Mouse (Mus musculus) embryonic facial prominence, embryonic 14.5 days (tissue): ENCODE measurements around the gene Ang. TPM values are rescaled to one million over a fixed set of nuclear protein-coding genes. Genes with fewer than 3 reads are reported as not detected.
"Not testable (repeated sequence)": the region's sequence is repeated elsewhere in the genome, so short reads cannot be mapped to it uniquely, and the experiment has no call there.

ENCODE experiments used
- ATAC-seq: fragments of 200-750 bp; cut with Nextera tagmentation; 2 replicates; pipeline ENCODE4 v1.8.0; 2017; ENCODE audit warnings: low read depth, moderate number of reproducible peaks, moderate TSS enrichment
- DNase-seq: peaks from one replicate; pipeline ENCODE4 v3.0.0-alpha.2; 2015; ENCODE audit warnings: low spot score
- H3K27ac ChIP-seq: fragments of 300-500 bp; sonication (generic); replicated peaks from 2 replicates; pipeline ENCODE4 v1.5.1; 2014; ENCODE audit warnings: low read depth, mild to moderate bottlenecking, low read length, moderate library complexity
- H3K27me3 ChIP-seq: fragments of 300-500 bp; sonication (generic); replicated peaks from 2 replicates; pipeline ENCODE4 v1.6.1; 2014; ENCODE audit warnings: low read length; ENCODE audit not compliant: control insufficient read depth, insufficient read depth
- H3K36me3 ChIP-seq: fragments of 300-500 bp; sonication (generic); 2 replicates; pipeline ENCODE4 v1.6.1; 2014; ENCODE audit warnings: low read length, mixed read lengths; ENCODE audit not compliant: control insufficient read depth, insufficient read depth
- H3K4me1 ChIP-seq: fragments of 300-500 bp; sonication (generic); 2 replicates; pipeline ENCODE4 v1.6.1; 2014; ENCODE audit warnings: antibody characterized with exemption, low read length; ENCODE audit not compliant: control insufficient read depth, insufficient read depth
- H3K4me2 ChIP-seq: fragments of 300-500 bp; sonication (generic); 2 replicates; pipeline ENCODE4 v1.6.1; 2014; ENCODE audit warnings: low read depth, mild to moderate bottlenecking, low read length, moderate library complexity, mixed read lengths
- H3K4me3 ChIP-seq: fragments of 300-500 bp; sonication (generic); 2 replicates; pipeline ENCODE4 v1.5.1; 2014; ENCODE audit warnings: low read depth, mild to moderate bottlenecking, low read length
- H3K9ac ChIP-seq: fragments of 300-500 bp; sonication (generic); 2 replicates; pipeline ENCODE4 v1.6.1; 2014; ENCODE audit warnings: low read depth, mild to moderate bottlenecking, low read length, moderate library complexity, mixed read lengths
- H3K9me3 ChIP-seq: fragments of 300-500 bp; sonication (generic); 2 replicates; pipeline ENCODE4 v1.6.1; 2016; ENCODE audit warnings: low read length; ENCODE audit not compliant: control insufficient read depth
- WGBS: fragments of 180-500 bp; shearing (Covaris S2); extraction: QIAGEN DNeasy Blood & Tissue Kit; methylation state at CpG from one replicate; pipeline ENCODE4 v1.1.7; 2014; 5-methylcytosine and 5-hydroxymethylcytosine counted together
- polyA plus RNA-seq: library from polyadenylated mRNA; unstranded; fragments of >200 nt; fragmentation: Nextera tagmentation; extraction: Ambion mirVana; gene quantifications from 2 replicates; pipeline ENCODE4 v1.2.1, GENCODE M21; 2014

The Ang gene
- polyA plus RNA-seq, 1 experiment from 2014 or later: 10.3 TPM

- H3K9me3 ChIP-seq: no peaks in the 10 kb centered on the region
- H3K27me3 ChIP-seq: no peaks in the 10 kb centered on the region
- no peak overlapping the region for H3K4me3 ChIP-seq
- no peak overlapping the region for H3K27ac ChIP-seq
- H3K4me2 ChIP-seq: no peak overlapping the region
- 23% methylated on average over 3 of the region's 3 CpGs for WGBS
- no peak overlapping the region for H3K9ac ChIP-seq
- ATAC-seq (no peak), DNase-seq (peak; percentile 40)
- peaks cover 3% of the 10 kb centered on the region; the same call in 1 of the 2 replicates for H3K4me1 ChIP-seq
- no peaks in the 10 kb centered on the region for H3K36me3 ChIP-seq
Observed at GRCm38 (mm10) chr14:51093496-51093895, 2.5 kb downstream of the Ang start.

DNA sequence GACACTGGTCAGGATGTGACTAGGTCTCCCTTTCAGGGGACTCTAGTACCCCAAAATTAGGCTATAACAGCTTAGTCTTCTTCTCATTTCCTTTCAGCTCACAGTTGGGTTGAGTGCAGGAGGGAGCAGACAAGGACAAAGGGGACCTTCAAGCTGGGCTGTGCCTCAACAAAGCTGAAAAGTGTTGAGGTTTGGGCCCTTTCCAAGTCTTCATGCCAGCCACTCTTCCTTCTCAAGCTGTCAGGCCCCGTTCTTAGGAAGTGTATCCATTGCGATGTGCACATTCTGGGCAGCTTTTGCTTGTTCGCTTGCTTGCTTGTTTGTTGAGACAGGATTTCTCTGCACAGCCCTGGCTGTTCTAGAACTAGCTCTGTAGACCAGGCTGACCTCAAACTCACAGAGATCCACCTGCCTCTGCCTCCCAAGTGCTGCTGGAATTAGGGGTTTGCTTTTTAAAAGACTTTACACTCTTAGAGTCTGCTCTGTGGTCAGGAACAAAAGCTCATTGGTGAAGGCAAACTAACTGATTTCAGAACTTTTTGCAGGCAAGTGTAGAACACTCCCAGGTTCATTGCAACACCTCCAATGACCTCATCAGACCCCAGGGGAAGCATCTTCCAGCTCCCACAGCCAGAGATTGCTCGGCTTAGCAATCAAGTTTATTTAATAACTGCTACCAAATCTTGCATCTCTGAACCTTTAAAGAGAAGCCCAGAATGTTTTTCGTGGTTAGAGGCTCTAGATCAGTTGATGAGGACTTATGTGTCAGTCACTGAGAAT lies 3.3 kb downstream of the Ang start:
- DNase-seq (no peak), ATAC-seq (no peak)
- H3K36me3 ChIP-seq: no peaks in the 10 kb centered on the region
- no peak overlapping the region for H3K4me2 ChIP-seq
- no peak overlapping the region for H3K4me3 ChIP-seq
- H3K9ac ChIP-seq: no peak overlapping the region
- H3K27me3 ChIP-seq: no peaks in the 10 kb centered on the region
- no peak overlapping the region for H3K27ac ChIP-seq
- WGBS: 75% methylated on average over 5 of the region's 5 CpGs
- no peaks in the 10 kb centered on the region for H3K9me3 ChIP-seq
- peaks cover 3% of the 10 kb centered on the region; the same call in 1 of the 2 replicates for H3K4me1 ChIP-seq

DNA sequence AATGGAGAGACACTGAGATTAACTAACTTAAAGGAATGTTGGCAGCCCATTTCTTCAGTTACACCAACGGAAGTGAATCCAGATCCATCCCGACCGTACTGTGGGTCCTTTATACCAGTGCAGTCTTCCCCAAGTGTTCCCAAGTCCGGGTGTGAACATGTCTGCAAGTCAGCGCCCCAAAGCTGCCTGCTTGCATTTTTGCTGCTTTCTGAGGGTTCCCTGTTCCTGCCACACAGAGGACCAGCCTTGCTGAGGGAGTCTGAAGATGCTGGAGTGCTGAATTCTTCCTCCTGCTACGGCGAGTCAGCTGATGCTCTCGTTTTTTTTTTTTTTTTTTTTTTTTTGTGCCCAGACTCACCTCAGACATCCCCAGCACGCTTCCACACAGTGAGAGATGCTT lies 4.0 kb downstream of the Ang start:
- no peak for ATAC-seq
- no peak overlapping the region for H3K9ac ChIP-seq

DNA sequence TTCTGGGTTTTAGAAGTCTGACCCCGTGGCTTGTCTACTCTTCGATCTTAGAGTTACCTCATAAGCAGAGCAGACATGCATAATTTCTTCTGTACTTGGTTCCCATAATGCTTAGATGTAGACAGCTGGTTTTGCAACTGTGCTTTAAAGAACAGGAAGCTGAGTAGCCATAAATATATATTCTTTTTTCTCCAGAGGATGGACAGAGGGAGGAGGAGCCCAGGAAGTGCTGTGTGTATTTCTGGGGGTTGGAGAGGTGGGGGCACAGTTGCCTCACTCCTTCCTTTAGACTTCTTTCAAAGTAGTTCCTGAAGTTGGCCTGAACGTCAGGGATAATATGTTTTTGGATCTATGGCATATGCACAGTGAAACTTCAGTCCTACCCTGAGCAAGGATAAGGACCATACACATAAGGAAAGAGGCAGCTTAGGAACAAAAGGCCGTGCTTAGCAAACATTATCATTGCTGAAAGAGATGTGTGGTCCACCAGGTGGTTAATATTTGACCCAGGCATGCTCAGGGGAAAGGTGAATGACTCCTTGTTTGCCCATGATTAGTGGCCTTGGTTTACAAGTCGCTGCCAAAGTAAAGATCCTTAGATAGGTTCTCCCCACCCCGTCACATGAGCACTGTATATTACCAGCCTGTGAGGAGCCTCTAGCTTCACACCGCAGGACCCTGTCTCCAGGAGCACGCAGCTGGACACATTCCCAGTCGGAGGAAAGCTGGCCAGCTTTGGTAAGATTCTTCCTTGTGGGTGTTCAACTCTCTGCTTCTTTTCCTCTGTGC lies 5.0 kb downstream of the Ang start:
- DNase-seq (no peak), ATAC-seq (no peak)
- peaks cover 3% of the 10 kb centered on the region; the same call in 1 of the 2 replicates for H3K4me1 ChIP-seq
- no peak overlapping the region for H3K4me2 ChIP-seq
- no peaks in the 10 kb centered on the region for H3K36me3 ChIP-seq
- WGBS: 61% methylated on average over 9 of the region's 9 CpGs
- no peak overlapping the region for H3K9ac ChIP-seq
- no peaks in the 10 kb centered on the region for H3K9me3 ChIP-seq
- no peak overlapping the region for H3K27ac ChIP-seq
- no peaks in the 10 kb centered on the region for H3K27me3 ChIP-seq
- no peak overlapping the region for H3K4me3 ChIP-seq

More for the DNA sequence above, 4.0 kb downstream of the Ang start:
- DNase-seq: no peak
- H3K27ac ChIP-seq: no peak overlapping the region
- H3K27me3 ChIP-seq: no peaks in the 10 kb centered on the region
- no peaks in the 10 kb centered on the region for H3K9me3 ChIP-seq
- peaks cover 3% of the 10 kb centered on the region; the same call in 1 of the 2 replicates for H3K4me1 ChIP-seq
- WGBS: 56% methylated on average over 9 of the region's 9 CpGs
- no peak overlapping the region for H3K4me3 ChIP-seq
- H3K4me2 ChIP-seq: no peak overlapping the region
- H3K36me3 ChIP-seq: no peaks in the 10 kb centered on the region

- H3K27ac ChIP-seq, H3K4me2 ChIP-seq, H3K36me3 ChIP-seq, H3K27me3 ChIP-seq, H3K4me1 ChIP-seq, H3K9me3 ChIP-seq, H3K9ac ChIP-seq, H3K4me3 ChIP-seq: not testable (repeated sequence)
- DNase-seq (peak; percentile 37), ATAC-seq (peak; percentile 64; the same call in 1 of the 2 replicates)
- WGBS: 69% methylated on average over 1 of the region's 1 CpGs
Observed at GRCm38 (mm10) chr14:51098300-51098699, 7.3 kb downstream of the Ang start.

DNA sequence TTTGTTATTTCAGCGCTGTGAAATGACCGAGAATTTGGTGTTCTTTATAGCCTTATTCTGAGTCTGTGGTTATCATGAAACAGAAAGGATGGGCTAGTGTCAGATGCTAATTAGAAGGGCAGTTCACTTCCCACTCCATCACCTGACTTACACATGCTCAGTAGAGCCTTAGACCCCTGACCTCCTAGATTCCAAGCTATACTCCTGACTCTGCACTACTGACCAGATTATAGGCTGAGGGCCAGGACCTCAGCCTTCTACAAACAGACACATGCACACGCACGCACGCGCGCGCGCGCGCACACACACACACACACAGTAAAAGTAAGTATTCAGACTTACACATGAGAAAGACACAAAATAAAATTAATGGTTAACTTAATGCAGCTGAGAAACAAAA lies 8.0 kb downstream of the Ang start:
- DNase-seq: no peak
- WGBS: 97% methylated on average over 11 of the region's 11 CpGs
- ATAC-seq: no peak
- H3K27me3 ChIP-seq: no peaks in the 10 kb centered on the region
- H3K4me1 ChIP-seq: no peaks in the 10 kb centered on the region
- H3K4me3 ChIP-seq: no peak overlapping the region
- H3K27ac ChIP-seq: no peak overlapping the region
- H3K4me2 ChIP-seq: no peak overlapping the region
- no peak overlapping the region for H3K9ac ChIP-seq
- no peaks in the 10 kb centered on the region for H3K9me3 ChIP-seq
- no peaks in the 10 kb centered on the region for H3K36me3 ChIP-seq

GRCm38 (mm10) chr14:51101284-51101683 lies 10.3 kb downstream of the Ang start:
- Histone ChIP-seq H3K27me3 (no peaks in the 10 kb centered on the region), H3K27ac (no peak overlapping the region), H3K36me3 (no peaks in the 10 kb centered on the region), H3K9me3 (no peaks in the 10 kb centered on the region), H3K4me3 (no peak overlapping the region), H3K4me2 (no peak overlapping the region), H3K9ac (no peak overlapping the region), H3K4me1 (no peaks in the 10 kb centered on the region)
- ATAC-seq: peak; percentile 15; the same call in 1 of the 2 replicates
- WGBS: 60% methylated on average over 9 of the region's 9 CpGs
- no peak for DNase-seq

DNA sequence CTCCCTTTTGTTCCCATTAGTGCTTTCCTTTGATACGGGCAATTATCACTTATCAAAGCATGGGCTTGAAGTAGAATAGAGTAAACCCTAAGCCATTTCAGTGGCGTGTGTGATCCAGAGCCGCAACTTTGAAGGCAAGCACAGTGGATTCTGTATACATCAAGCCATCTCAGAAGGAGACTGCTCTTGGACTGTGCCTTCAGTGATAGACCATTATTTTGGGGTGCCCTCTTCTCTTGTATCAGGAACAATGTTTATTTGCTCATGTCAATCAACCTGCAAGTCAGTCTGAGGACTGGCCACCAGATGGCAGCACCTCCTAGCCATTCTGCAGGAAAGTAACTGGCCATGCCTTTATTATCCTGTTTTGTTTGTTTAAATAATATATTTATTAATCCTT lies 12.3 kb downstream of the Ang start:
- Histone ChIP-seq H3K36me3 (no peaks in the 10 kb centered on the region), H3K4me1 (no peaks in the 10 kb centered on the region), H3K4me3 (no peak overlapping the region), H3K4me2 (no peak overlapping the region), H3K9ac (no peak overlapping the region), H3K9me3 (no peaks in the 10 kb centered on the region), H3K27me3 (no peaks in the 10 kb centered on the region), H3K27ac (no peak overlapping the region)
- DNase-seq: peak; percentile 45
- WGBS: 61% methylated on average over 3 of the region's 3 CpGs
- ATAC-seq: 0 out of 2 replicates have a peak, but pooled peaks have one; percentile 12
